Mouse (Mus musculus) cortical plate, adult 2 months (tissue): Measurements from ENCODE around the gene Ube2q2.

Experiments used
- CTCF ChIP-seq: fragments of 200-500 bp; IDR thresholded peaks from 2 replicates; pipeline ENCODE4 v1.5.1; 2011; ENCODE audit warnings: mild to moderate bottlenecking, control low read depth, low read length; ENCODE audit not compliant: insufficient read depth; ENCODE audit errors: extremely low read depth
- POLR2A ChIP-seq: fragments of 200-500 bp; IDR thresholded peaks from 2 replicates; pipeline ENCODE4 v1.6.1; 2011; ENCODE audit warnings: mild to moderate bottlenecking, low read length, control low read depth; ENCODE audit not compliant: insufficient read depth; ENCODE audit errors: extremely low read depth

GRCm38 (mm10) chr9:55240852-55241251 is 92.2 kb downstream of the Ube2q2 start:
- TF ChIP-seq CTCF: no peak
- no peak for TF ChIP-seq POLR2A
